Mouse (Mus musculus) ES-Bruce4 (cell line): ENCODE results near the gene 4933407L21Rik.

ENCODE experiments used
- CTCF ChIP-seq: IDR thresholded peaks from one replicate; pipeline ENCODE4 v1.8.1; 2011; ENCODE audit warnings: low read depth, low read length
- POLR2A ChIP-seq: IDR thresholded peaks from one replicate; pipeline ENCODE4 v1.8.1; 2011; ENCODE audit warnings: low read length; ENCODE audit not compliant: insufficient read depth

GRCm38 (mm10) chr1:85902108-85902561, 26.1 kb upstream of the 4933407L21Rik start:
- no peak for TF ChIP-seq CTCF
- no peak for TF ChIP-seq POLR2A
